Mouse (Mus musculus) left cerebral cortex, postnatal 36 days (tissue): ENCODE measurements around the gene Zw10. TPM values are rescaled to one million over a fixed set of nuclear protein-coding genes. Genes with fewer than 3 reads are reported as not detected.

Experiments used
- DNase-seq, 2 experiments: peaks; one replicate each; pipeline ENCODE4 v3.0.0; 2021 to 2022; ENCODE audit warnings: low spot score in 2 of 2, mixed read lengths in 1 of 2
- intact Hi-C: fragments of 180-260 bp; cut with DNase I; formaldehyde crosslinking; loops from one replicate; pipeline ENCODE4 v1.15.1; 2025
- total RNA-seq, 2 experiments: library from RNA; stranded (reverse); gene quantifications; 2 replicates each; pipeline ENCODE4 v1.2.3; 2021

The Zw10 gene
- 10 to 100 TPM; 14.1 to 19.6 TPM for total RNA-seq

GRCm38 (mm10) chr9:49055333-49056205 lies at the start of gene Zw10:
Zw10 (plus strand) TSS chr9:49055613.
- DNase-seq: peak; percentile 93 to 96
- intact Hi-C loops: no loop called here

GRCm38 (mm10) chr9:49015824-49016223 lies 39.6 kb upstream of the Zw10 start:
- intact Hi-C loops: no loop called here
- DNase-seq: no peak

- intact Hi-C loops: no loop called here
Measured at GRCm38 (mm10) chr9:49021289-49021688, 34.1 kb upstream of the Zw10 start.

DNA sequence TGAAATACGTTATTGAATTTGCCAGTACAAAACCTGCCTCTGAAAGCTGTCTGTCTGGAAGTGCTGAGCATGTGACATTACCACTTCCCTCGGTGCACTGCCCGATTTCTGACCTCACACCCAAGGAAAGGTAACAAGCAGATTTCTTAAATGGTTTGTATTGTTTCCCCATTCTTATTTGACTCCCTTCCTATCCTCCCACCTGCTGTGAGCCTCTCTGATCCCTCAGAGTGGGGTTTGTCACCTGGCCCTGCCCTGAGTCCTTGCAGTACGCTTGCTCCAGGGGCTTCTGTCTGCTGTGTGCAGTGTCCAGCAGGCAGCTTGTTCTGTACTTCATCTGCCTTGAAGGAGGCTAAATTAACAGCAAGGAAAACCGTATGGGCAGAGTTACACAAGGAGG lies 31.5 kb upstream of the Zw10 start:
- intact Hi-C loops: no loop called here
- no peak for DNase-seq

More at GRCm38 (mm10) chr9:49021289-49021688, 34.1 kb upstream of the Zw10 start:
- DNase-seq: no peak

DNA sequence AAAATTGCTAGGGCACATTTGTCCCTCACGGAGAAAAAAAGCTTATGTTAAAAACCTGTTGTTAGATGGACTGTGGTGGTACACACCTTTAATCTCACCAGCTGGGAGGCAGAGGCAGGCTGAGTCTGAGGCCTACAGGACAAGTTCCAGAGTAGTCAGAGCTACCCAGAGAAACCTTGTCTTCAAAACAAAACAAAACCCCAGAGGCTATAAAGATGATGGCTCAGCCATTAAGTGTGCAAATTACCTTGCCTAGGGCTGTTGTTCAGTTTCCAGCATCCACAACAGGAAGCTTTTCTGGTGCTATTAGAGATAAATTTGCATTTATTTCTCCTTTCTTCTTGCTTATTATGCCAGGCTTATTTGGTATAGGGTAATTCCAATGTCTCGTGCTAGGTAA lies 30.9 kb upstream of the Zw10 start:
- intact Hi-C loops: no loop called here
- DNase-seq: no peak

- intact Hi-C loops: no loop called here
- DNase-seq: peak; percentile 8 to 19
Measured at GRCm38 (mm10) chr9:49034764-49035163, 20.6 kb upstream of the Zw10 start.

- intact Hi-C loops: loop anchor here (5.0 kb wide), 1 partner anchor 404 kb away; no protein-coding TSS in a partner anchor
- no peak for DNase-seq
Measured at GRCm38 (mm10) chr9:49050901-49051300, 4.5 kb upstream of the Zw10 start.

DNA sequence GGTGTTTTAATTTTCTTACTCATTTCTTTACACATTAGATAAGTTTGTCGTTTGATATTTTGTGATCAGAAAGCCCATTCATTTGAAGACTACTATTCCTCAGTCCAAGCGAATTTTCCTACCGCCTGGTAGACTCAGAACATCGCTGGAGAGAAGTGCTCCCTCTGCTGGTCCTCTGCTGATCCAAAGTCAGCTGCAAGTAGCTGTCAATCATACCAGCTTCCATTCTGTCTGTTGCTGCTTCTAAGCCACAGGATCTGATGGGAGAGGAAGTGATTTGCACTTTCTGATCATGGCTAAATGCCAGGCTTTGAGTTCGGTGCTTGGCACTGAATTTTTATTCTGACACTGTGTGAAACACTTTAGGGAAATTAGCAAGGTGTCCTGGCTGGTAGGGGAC lies 4.1 kb upstream of the Zw10 start:
- DNase-seq: peak; percentile 35 to 54

DNA sequence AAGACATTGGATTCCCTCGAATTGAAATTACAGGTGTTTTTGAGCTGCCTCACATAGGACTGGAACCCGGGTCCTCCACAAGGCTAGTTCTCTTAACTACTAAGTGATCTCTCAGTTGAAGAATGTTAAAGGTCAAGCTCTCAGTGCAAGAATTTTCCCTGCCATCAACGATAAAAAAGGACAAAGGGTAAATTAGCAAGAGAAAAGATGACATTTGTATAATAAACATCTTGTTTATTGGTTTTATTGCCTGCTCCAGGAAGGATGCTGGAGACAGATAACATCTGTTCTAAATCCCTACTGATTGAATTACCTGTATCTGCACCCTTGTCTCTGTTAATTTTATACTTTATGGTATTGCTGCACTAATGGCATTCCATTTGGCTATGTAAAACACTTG lies 1.4 kb upstream of the Zw10 start:
- intact Hi-C loops: loop anchor here (5.0 kb wide), 1 partner anchor 407 kb away; no protein-coding TSS in a partner anchor

More for the DNA sequence above, 4.1 kb upstream of the Zw10 start:
- intact Hi-C loops: loop anchor here (5.0 kb wide), 1 partner anchor 404 kb away; no protein-coding TSS in a partner anchor

DNA sequence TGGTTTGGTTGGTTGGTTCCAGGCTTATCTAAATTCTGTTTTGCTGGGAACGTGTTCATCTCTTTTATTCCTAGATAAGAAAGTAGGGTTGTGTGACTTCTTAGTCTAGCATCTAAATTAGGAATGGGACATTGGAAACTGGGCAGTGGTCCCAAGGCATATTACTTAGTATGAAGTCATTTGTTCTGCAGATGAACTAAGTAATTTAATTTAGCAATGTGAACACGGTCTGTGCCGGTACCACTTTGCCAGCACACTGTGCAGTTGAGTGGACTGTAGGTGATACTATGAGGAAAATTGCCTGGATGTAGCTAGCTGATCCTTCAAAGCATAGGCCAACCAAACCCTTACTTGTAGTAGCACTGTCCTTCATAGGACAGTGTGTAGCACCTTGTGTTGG lies 21.4 kb downstream of the Zw10 start:
- no peak for DNase-seq
- intact Hi-C loops: no loop called here

More for the DNA sequence above, 1.4 kb upstream of the Zw10 start:
- no peak for DNase-seq

DNA sequence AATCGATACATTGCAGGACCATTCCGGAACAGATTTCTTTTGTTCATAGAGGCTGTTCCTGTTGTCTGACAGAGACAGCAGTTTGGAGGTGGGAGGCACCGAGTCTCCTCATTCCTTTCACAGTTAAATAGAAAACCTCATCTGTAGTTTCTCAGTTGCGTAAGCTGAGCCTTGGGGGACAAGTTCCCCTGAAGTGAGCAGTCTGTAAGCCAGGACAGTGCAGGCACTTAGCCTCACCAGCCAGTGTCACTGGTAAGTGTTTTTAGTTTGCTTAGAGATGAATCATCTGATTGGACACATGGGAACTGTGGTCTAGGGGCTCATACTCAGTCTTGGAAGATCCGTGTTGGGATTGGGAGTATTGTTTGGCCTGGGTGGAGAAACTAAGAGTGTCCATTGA lies 25.7 kb downstream of the Zw10 start, which contains the start of gene Tmprss5:
Gene Tmprss5 (plus strand): TSS at position 154 of the 400 bp plus-strand sequence.
- no peak for DNase-seq
- intact Hi-C loops: loop anchor here (1.0 to 10.0 kb wide), 3 partner anchors 166 to 1364 kb away; no protein-coding TSS in a partner anchor

- intact Hi-C loops: loop anchor here (1.0 to 10.0 kb wide), 3 partner anchors 166 to 1363 kb away; no protein-coding TSS in a partner anchor
- peak; percentile 63 to 76 for DNase-seq
Measured at GRCm38 (mm10) chr9:49081561-49081960, 26.1 kb downstream of the Zw10 start.

DNA sequence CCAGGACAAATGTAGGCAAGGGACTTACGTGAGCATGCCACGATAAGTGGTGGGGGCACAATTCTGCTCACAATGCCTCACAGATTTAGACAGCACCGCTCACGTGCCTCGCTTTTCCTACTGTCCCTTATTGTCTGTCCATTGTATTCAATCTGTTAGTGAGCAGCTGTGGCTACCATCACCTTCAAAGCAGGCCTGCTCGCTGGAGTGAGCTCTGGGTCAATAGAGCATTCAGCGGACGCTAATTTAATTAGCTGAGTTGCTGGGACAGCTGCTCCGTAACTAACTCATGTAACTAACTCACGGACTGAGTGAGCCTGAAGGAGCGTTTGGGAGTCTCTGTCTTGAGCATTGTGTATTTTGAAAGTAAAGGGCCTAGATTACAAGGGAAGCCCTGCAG lies 31.9 kb downstream of the Zw10 start:
- DNase-seq: no peak
- intact Hi-C loops: loop anchor here (10.0 kb wide), 1 partner anchor 1357 kb away; no protein-coding TSS in a partner anchor

GRCm38 (mm10) chr9:49098871-49099270 lies 43.5 kb downstream of the Zw10 start:
- intact Hi-C loops: no loop called here
- DNase-seq: no peak

GRCm38 (mm10) chr9:49102328-49102727 lies 46.9 kb downstream of the Zw10 start:
- intact Hi-C loops: no loop called here
- no peak for DNase-seq

GRCm38 (mm10) chr9:49109101-49109500 lies 53.7 kb downstream of the Zw10 start:
- DNase-seq: no peak
- intact Hi-C loops: no loop called here

DNA sequence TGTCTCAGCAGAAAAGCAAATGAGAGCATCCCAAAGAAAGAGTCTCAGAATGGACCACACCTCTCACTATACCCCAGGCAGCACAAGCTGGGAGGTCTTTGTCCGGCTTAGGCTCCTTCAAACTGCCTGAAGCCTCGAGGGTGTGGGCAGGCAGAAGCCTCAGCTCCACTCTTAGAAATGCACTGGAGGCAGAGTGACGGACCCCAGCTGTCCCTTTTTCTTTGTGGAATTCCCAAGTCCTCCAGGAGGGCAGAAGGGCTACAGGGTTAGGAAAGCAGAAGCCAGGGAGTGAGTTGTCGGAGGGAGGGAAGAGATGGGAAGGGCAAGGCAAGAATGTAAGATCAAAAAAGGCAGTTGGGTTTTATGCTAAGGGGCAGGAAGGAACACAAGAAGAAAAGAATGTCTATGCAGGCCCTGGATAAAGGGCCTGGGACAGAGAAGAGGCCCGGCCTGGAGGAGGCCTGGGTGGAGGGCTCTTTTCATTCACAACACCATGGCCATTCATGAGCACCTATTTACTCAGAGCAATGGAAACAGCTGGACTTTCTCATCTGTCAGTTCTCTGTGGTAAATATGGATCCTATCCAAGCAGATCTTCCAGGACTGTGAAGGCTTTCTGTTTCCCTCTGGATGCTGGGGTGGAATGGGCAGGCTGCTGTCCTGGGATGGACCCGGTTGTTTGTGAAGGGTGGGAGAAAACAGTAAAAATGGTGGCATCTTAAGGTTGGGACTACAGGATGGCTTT lies 55.2 kb downstream of the Zw10 start:
- intact Hi-C loops: no loop called here
- no peak for DNase-seq

- no peak for DNase-seq
- intact Hi-C loops: no loop called here
Measured at GRCm38 (mm10) chr9:49111296-49111695, 55.9 kb downstream of the Zw10 start.

DNA sequence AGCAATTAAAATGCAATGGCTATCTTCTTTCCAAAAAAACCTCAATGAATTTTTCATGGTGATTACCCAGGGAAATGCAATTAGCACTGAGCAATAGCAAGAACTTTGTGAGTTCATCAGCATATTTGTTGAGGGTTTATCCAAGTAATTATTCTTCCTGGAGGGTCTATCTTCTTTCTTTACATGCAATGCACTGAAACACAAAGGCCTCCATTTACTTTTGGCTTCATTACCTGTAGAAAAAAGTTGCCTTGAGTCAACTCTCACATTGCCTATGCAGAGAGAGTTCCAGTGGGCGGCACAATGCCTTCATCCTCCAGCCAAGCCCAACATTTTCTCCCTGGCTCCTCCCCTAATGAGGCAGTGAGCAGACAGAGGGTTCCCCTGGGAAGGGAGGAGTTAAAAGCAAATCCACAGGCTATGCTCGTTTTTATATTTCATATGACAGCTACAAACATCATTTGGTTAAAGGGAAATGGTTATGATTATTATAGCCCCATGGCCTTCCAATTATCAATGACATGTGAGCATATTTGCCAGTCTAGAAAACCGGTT lies 62.9 kb downstream of the Zw10 start:
- no peak for DNase-seq
- intact Hi-C loops: no loop called here

DNA sequence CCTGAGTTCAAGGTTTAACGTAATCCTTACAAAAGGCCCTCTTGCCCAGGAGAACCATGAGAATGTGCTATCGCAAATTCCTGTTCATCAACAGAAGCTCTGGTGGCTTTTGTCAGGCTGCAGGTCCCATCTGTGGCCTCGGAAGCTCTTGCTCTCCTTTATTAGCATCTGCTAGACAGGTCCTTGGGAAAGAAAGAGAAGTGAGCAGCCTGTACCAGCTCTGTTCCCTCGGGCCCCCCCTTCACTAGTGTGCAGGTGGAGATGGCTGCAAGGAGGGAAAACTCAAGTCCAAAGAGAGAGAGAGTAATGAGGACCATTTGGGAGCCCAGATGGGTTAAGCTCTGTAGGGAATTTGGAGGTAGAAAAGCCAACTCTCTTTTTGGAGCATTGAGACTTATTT lies 64.3 kb downstream of the Zw10 start:
- no peak for DNase-seq
- intact Hi-C loops: no loop called here
